Mouse (Mus musculus) MEL (cell line): ENCODE data around the gene Ctnnd2.

Source experiments
- BHLHE40 ChIP-seq: IDR thresholded peaks from 2 replicates; pipeline ENCODE4 v1.6.1; 2012; ENCODE audit warnings: low read depth, mild to moderate bottlenecking, inconsistent platforms, low read length, improper control_type of control experiment, borderline replicate concordance
- CTCF ChIP-seq, 3 experiments: IDR thresholded peaks in 2 of 3; conservative IDR thresholded peaks in 1 of 3; 2 replicates each; pipeline ENCODE4 v1.5.1; 2011 to 2012; ENCODE audit warnings: low read length in 3 of 3, low read depth in 2 of 3, mild to moderate bottlenecking in 2 of 3, improper control_type of control experiment in 1 of 3, inconsistent platforms in 1 of 3, mixed read lengths in 1 of 3, moderate library complexity in 1 of 3; ENCODE audit not compliant: control insufficient read depth in 1 of 3, insufficient read depth in 1 of 3, poor library complexity in 1 of 3, severe bottlenecking in 1 of 3
- MAX ChIP-seq: IDR thresholded peaks from 2 replicates; pipeline ENCODE4 v1.6.1; 2011; ENCODE audit warnings: low read length, improper control_type of control experiment
- MXI1 ChIP-seq: IDR thresholded peaks from 2 replicates; pipeline ENCODE4 v1.6.1; 2011; ENCODE audit warnings: mild to moderate bottlenecking, low read depth, low read length, improper control_type of control experiment
- POLR2A ChIP-seq, 2 experiments: IDR thresholded peaks; 2 replicates each; pipeline ENCODE4 v1.6.1; 2011 to 2012; ENCODE audit warnings: low read length in 2 of 2, mild to moderate bottlenecking in 2 of 2, control low read depth in 1 of 2, improper control_type of control experiment in 1 of 2, low read depth in 1 of 2, moderate library complexity in 1 of 2; ENCODE audit not compliant: control insufficient read depth in 1 of 2, insufficient read depth in 1 of 2, poor library complexity in 1 of 2
- RCOR1 ChIP-seq: IDR thresholded peaks from 2 replicates; pipeline ENCODE4 v1.6.1; 2012; ENCODE audit warnings: low read depth, mild to moderate bottlenecking, inconsistent platforms, low read length, improper control_type of control experiment
- TCF12 ChIP-seq: IDR thresholded peaks from 2 replicates; pipeline ENCODE4 v1.6.1; 2014; ENCODE audit warnings: low read depth, mild to moderate bottlenecking, inconsistent platforms, low read length, improper control_type of control experiment, moderate library complexity
- USF1 ChIP-seq: IDR thresholded peaks from 2 replicates; pipeline ENCODE4 v1.6.1; 2014; ENCODE audit warnings: low read depth, mild to moderate bottlenecking, inconsistent platforms, low read length, improper control_type of control experiment, moderate library complexity
- ZKSCAN1 ChIP-seq: IDR thresholded peaks from 2 replicates; pipeline ENCODE4 v1.6.1; 2012; ENCODE audit warnings: low read depth, mild to moderate bottlenecking, inconsistent platforms, low read length, improper control_type of control experiment, moderate library complexity
- ZNF384 ChIP-seq: IDR thresholded peaks from 2 replicates; pipeline ENCODE4 v1.6.1; 2012; ENCODE audit warnings: low read depth, mild to moderate bottlenecking, inconsistent platforms, low read length, improper control_type of control experiment

- TF ChIP-seq ZKSCAN1 (no peak), TCF12 (no peak), MXI1 (no peak), ZNF384 (no peak), USF1 (no peak), RCOR1 (no peak), POLR2A (IDR thresholded peaks at IDR 0.05; ENCODE audit: control insufficient read depth in 1 of 2, insufficient read depth in 1 of 2, low read depth in 1 of 2, low read length in 2 of 2, poor library complexity in 1 of 2) (no peak), MAX (no peak), CTCF (IDR thresholded peaks at IDR 0.05 in 2 of 3, conservative IDR thresholded peaks at IDR 0.05 in 1 of 3; ENCODE audit: control insufficient read depth in 1 of 3, insufficient read depth in 1 of 3, low read depth in 2 of 3, low read length in 3 of 3, poor library complexity in 1 of 3, severe bottlenecking in 1 of 3) (no peak), BHLHE40 (no peak)
Measured at GRCm38 (mm10) chr15:31020769-31021168, 848.4 kb downstream of the Ctnnd2 start.
